Mouse (Mus musculus) olfactory bulb, adult 2 months (tissue): Measurements from ENCODE around the gene U2af1. TPM values are rescaled to one million over a fixed set of nuclear protein-coding genes. Genes with fewer than 3 reads are reported as not detected.

Experiments
- H3K27ac ChIP-seq: fragments of 200-500 bp; 2 replicates; pipeline ENCODE4 v1.5.1; 2012; ENCODE audit warnings: low read depth, low read length; ENCODE audit not compliant: insufficient read depth
- H3K4me1 ChIP-seq: fragments of 200-500 bp; 2 replicates; pipeline ENCODE4 v1.6.1; 2012; ENCODE audit warnings: low read length; ENCODE audit not compliant: control insufficient read depth, insufficient read depth
- H3K4me3 ChIP-seq: fragments of 200-500 bp; 2 replicates; pipeline ENCODE4 v1.5.1; 2012; ENCODE audit warnings: mild to moderate bottlenecking, low read depth, low read length, moderate library complexity; ENCODE audit not compliant: insufficient read depth
- CTCF ChIP-seq: fragments of 200-500 bp; IDR thresholded peaks from 2 replicates; pipeline ENCODE4 v1.5.1; 2012; ENCODE audit warnings: low read depth, mild to moderate bottlenecking, low read length, moderate library complexity; ENCODE audit not compliant: insufficient read depth
- POLR2A ChIP-seq: fragments of 200-500 bp; IDR thresholded peaks from 2 replicates; pipeline ENCODE4 v1.6.1; 2012; ENCODE audit warnings: mild to moderate bottlenecking, low read depth, low read length, moderate library complexity; ENCODE audit not compliant: insufficient read depth
- WGBS: fragments of 180-500 bp; shearing (Covaris S2); methylation state at CpG from one replicate; pipeline ENCODE4 v1.1.7; 2018; 5-methylcytosine and 5-hydroxymethylcytosine counted together
- polyA plus RNA-seq: library from polyadenylated mRNA; stranded (reverse); fragments of >200 nt; gene quantifications from 2 replicates; pipeline ENCODE4 v1.2.4, GENCODE M21; 2012; ENCODE audit warnings: low replicate concordance; ENCODE audit not compliant: missing spikeins, insufficient read depth, insufficient read length

U2af1 gene
- polyA plus RNA-seq, 1 experiment: 633 TPM

- H3K27ac ChIP-seq: no peak overlapping the region
- no peak for TF ChIP-seq CTCF
- no peak for TF ChIP-seq POLR2A
- WGBS: 84% methylated on average over 8 of the region's 8 CpGs
- H3K4me3 ChIP-seq: no peak overlapping the region
- H3K4me1 ChIP-seq: no peaks in the 10 kb centered on the region
Measured at GRCm38 (mm10) chr17:31607256-31607951, 51.3 kb downstream of the U2af1 start.

GRCm38 (mm10) chr17:31606424-31606823 is 52.3 kb downstream of the U2af1 start:
- 78% methylated on average over 7 of the region's 7 CpGs for WGBS
- Histone ChIP-seq H3K4me3 (no peak overlapping the region), H3K27ac (no peak overlapping the region), H3K4me1 (no peaks in the 10 kb centered on the region)
- no peak for TF ChIP-seq POLR2A
- TF ChIP-seq CTCF: no peak

- WGBS: 86% methylated on average over 8 of the region's 8 CpGs
- no peak overlapping the region for H3K4me3 ChIP-seq
- no peak overlapping the region for H3K27ac ChIP-seq
- H3K4me1 ChIP-seq: no peaks in the 10 kb centered on the region
- TF ChIP-seq POLR2A (no peak), CTCF (no peak)
Measured at GRCm38 (mm10) chr17:31598593-31598992, 60.1 kb downstream of the U2af1 start.

GRCm38 (mm10) chr17:31597957-31598356 is 60.7 kb downstream of the U2af1 start:
- TF ChIP-seq POLR2A: no peak
- no peak for TF ChIP-seq CTCF
- Histone ChIP-seq H3K27ac (no peak overlapping the region), H3K4me1 (no peaks in the 10 kb centered on the region), H3K4me3 (no peak overlapping the region)
- 93% methylated on average over 9 of the region's 9 CpGs for WGBS

Other genes starting within 250 kb of the U2af1 start
- not detected in 2 replicates for gene Wdr4, start 138.9 kb downstream of the U2af1 start, polyA plus RNA-seq
- gene Ndufv3, start 138.8 kb downstream of the U2af1 start, polyA plus RNA-seq: not detected in 2 replicates
- gene Pknox1, start 94.2 kb downstream of the U2af1 start, polyA plus RNA-seq: 75.7 TPM in 1 of 2 replicates, not detected in the other
- gene Cbs, start 21.7 kb downstream of the U2af1 start, polyA plus RNA-seq: not detected in 2 replicates
- gene Cryaa, start 18.9 kb upstream of the U2af1 start, polyA plus RNA-seq: not detected in 2 replicates
- gene Sik1, start 196.9 kb upstream of the U2af1 start, polyA plus RNA-seq: not detected in 2 replicates